Mouse (Mus musculus): ENCODE data around the gene Smim5. TPM values are rescaled to one million over a fixed set of nuclear protein-coding genes. Genes with fewer than 3 reads are reported as not detected.
A peak's percentile ranks its signal among the peaks of the same experiment; 100 is the strongest.

Smim5 gene
- polyA plus RNA-seq, 1 experiment, result 5.7 TPM

DNA sequence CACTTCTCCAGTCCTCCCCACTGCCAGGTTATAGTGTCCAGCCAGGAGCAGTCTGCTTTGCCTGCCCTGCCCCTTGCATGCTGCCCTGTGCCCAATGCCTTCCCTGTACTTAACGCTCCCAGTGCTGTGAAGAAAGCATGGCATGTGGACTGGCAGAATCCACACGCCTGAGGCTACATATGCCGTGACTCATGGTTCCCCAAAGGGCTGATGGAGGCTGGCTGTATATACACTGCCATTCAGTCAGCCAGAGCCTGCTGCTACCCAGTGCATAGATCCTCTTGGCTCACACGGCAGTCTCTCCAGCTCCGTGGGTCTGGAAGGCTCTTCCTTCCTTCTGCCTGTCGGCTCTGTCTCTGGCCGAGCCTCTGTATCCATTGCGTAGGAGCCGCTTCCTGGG lies 48.5 kb downstream of the Smim5 start:
- Histone ChIP-seq H3K27me3 (ENCODE audit: control insufficient read depth, insufficient read depth, low read length) (no peaks in the 10 kb centered on the region), H3K4me1 (ENCODE audit: control insufficient read depth, insufficient read depth, insufficient read length) (no peaks in the 10 kb centered on the region), H3K27ac (ENCODE audit: insufficient read depth, low read length) (no peak overlapping the region), H3K4me3 (ENCODE audit: extremely low read depth, insufficient read depth, insufficient read length) (no peak overlapping the region), H3K36me3 (ENCODE audit: control insufficient read depth, insufficient read depth, low read length) (peaks cover 17% of the 10 kb centered on the region)
- 95% methylated on average over 9 of the region's 9 CpGs for WGBS
- no peak for TF ChIP-seq POLR2A (IDR thresholded peaks at IDR 0.05; ENCODE audit: low read depth, low read length)
- no peak for TF ChIP-seq CTCF (IDR thresholded peaks at IDR 0.05; ENCODE audit: extremely low read depth, insufficient read depth, insufficient read length, insufficient replicate concordance)
- no peak for DNase-seq (ENCODE audit: low read depth in 1 of 2, low spot score in 2 of 2)

DNA sequence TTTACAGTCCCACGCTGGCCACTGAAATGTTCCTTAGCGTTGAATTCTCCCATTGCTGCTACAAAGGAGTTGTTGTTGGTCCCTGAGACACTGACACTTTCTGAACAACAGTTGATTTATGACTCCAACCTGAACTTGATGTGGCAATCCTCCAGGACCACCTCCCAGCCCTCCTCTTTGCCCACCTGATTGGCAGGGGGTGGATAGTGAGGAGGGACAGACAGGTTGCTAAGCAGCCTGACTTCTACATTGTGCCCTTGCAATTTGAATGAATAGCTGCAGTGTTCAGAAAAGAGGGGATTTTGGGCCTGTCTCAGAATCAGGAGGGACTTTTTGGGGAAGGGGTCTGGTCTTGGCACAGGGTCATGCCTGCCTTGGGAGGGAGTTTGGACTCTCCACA lies 51.0 kb downstream of the Smim5 start:
- H3K36me3 ChIP-seq (ENCODE audit: control insufficient read depth, insufficient read depth, low read length), result peaks cover 20% of the 10 kb centered on the region
- 88% methylated on average over 2 of the region's 2 CpGs for WGBS

DNA sequence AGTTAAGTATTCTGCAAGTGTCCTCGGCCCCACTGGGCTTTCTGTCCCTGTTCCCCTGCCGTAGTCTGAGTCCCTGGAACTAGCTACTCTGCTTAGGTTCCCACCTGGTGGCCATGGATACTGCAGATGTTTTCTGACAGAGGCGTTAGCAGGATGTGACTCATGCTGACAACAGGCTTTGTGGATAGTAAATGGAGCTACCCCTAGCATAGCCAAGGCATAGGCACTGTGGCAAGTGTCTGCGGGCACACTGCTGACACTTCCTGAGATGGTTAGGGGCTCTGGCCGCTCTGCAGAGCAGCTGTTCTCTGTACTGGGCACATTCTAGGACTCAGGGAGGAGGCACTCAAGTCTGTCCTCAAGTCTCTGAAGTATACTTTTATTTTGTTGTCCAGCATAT lies 54.9 kb downstream of the Smim5 start:
- Histone ChIP-seq H3K4me1 (ENCODE audit: control insufficient read depth, insufficient read depth, insufficient read length) (no peaks in the 10 kb centered on the region), H3K27ac (ENCODE audit: insufficient read depth, low read length) (no peak overlapping the region), H3K27me3 (ENCODE audit: control insufficient read depth, insufficient read depth, low read length) (no peaks in the 10 kb centered on the region), H3K36me3 (ENCODE audit: control insufficient read depth, insufficient read depth, low read length) (peaks cover 27% of the 10 kb centered on the region), H3K4me3 (ENCODE audit: extremely low read depth, insufficient read depth, insufficient read length) (no peak overlapping the region)
- no peak for TF ChIP-seq CTCF (IDR thresholded peaks at IDR 0.05; ENCODE audit: extremely low read depth, insufficient read depth, insufficient read length, insufficient replicate concordance)
- TF ChIP-seq POLR2A (IDR thresholded peaks at IDR 0.05; ENCODE audit: low read depth, low read length), result no peak
- no peak for DNase-seq (ENCODE audit: low read depth in 1 of 2, low spot score in 2 of 2)
- 73% methylated on average over 5 of the region's 5 CpGs for WGBS

More for the DNA sequence above, 51.0 kb downstream of the Smim5 start:
- no peaks in the 10 kb centered on the region for H3K4me1 ChIP-seq (ENCODE audit: control insufficient read depth, insufficient read depth, insufficient read length)
- no peaks in the 10 kb centered on the region for H3K27me3 ChIP-seq (ENCODE audit: control insufficient read depth, insufficient read depth, low read length)
- H3K27ac ChIP-seq (ENCODE audit: insufficient read depth, low read length), result no peak overlapping the region
- TF ChIP-seq POLR2A (IDR thresholded peaks at IDR 0.05; ENCODE audit: low read depth, low read length), result no peak
- TF ChIP-seq CTCF (IDR thresholded peaks at IDR 0.05; ENCODE audit: extremely low read depth, insufficient read depth, insufficient read length, insufficient replicate concordance), result no peak
- DNase-seq (ENCODE audit: low read depth in 1 of 2, low spot score in 2 of 2), result no peak
- H3K4me3 ChIP-seq (ENCODE audit: extremely low read depth, insufficient read depth, insufficient read length), result no peak overlapping the region

DNA sequence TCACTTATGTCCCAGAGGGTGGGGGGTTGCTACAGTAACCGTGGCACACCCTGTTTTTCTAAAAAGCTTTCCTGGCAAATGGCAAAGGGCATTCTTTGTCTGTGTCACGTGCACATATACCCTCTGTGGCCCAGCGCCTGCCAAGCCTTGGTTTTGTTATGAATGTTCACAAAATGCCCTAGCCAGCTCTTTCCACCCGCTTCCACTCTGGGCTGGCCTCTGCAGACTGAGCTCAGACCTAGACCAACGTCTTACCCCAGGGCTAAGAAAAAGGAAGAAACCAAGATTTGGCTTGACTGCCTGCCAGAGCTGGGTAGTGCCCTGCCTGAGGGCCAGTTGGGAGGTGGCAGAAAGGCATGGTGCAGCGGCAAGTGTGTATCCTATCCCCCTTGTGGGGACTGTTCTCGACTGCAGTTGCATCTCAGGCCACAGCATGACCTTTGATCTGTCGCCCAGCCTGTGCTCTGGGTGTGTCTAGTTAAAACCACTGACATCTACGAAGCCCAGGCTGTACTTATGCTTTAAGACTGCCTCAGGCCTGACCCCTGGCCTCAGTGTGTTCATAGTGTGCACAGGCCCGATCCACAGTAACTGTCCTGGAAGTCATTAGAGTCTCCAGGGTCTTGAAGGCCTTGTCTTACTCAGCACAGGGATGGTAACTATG lies 55.6 kb downstream of the Smim5 start:
- DNase-seq (ENCODE audit: low read depth in 1 of 2, low spot score in 2 of 2), result no peak
- H3K4me3 ChIP-seq (ENCODE audit: extremely low read depth, insufficient read depth, insufficient read length), result no peak overlapping the region

More for the DNA sequence above, 55.6 kb downstream of the Smim5 start:
- 0 out of 2 replicates have a peak overlapping the region, but pooled peaks have one; percentile 5 for H3K27ac ChIP-seq (ENCODE audit: insufficient read depth, low read length)
- 69% methylated on average over 10 of the region's 10 CpGs for WGBS
- no peaks in the 10 kb centered on the region for H3K4me1 ChIP-seq (ENCODE audit: control insufficient read depth, insufficient read depth, insufficient read length)
- H3K36me3 ChIP-seq (ENCODE audit: control insufficient read depth, insufficient read depth, low read length), result peaks cover 30% of the 10 kb centered on the region
- H3K27me3 ChIP-seq (ENCODE audit: control insufficient read depth, insufficient read depth, low read length), result no peaks in the 10 kb centered on the region
- TF ChIP-seq POLR2A (IDR thresholded peaks at IDR 0.05; ENCODE audit: low read depth, low read length), result no peak
- TF ChIP-seq CTCF (IDR thresholded peaks at IDR 0.05; ENCODE audit: extremely low read depth, insufficient read depth, insufficient read length, insufficient replicate concordance), result no peak

Other genes with a start within 250 kb of the Smim5 start
- 74.4 and 74.7 TPM in 2 replicates for gene Grb2, start 191.4 kb upstream of the Smim5 start, polyA plus RNA-seq (2012; rRNA removed)
- gene Tmem94, start 134.5 kb upstream of the Smim5 start, polyA plus RNA-seq (2012; rRNA removed), result 42.0 and 56.3 TPM in 2 replicates
- gene Caskin2, start 86.3 kb upstream of the Smim5 start, polyA plus RNA-seq (2012; rRNA removed), result 13.2 and 15.9 TPM in 2 replicates
- 30.8 and 42.9 TPM in 2 replicates for gene Tsen54, start 85.2 kb upstream of the Smim5 start, polyA plus RNA-seq (2012; rRNA removed)
- gene Llgl2, start 75.9 kb upstream of the Smim5 start, polyA plus RNA-seq (2012; rRNA removed), result 26.1 and 26.7 TPM in 2 replicates
- 1.6 and 1.7 TPM in 2 replicates for gene Myo15b, start 41.6 kb upstream of the Smim5 start, polyA plus RNA-seq (2012; rRNA removed)
- gene Smim6, start 12.1 kb downstream of the Smim5 start, polyA plus RNA-seq (2012; rRNA removed), result 0.19 and 0.54 TPM in 2 replicates
- 19.9 and 26.7 TPM in 2 replicates for gene Sap30bp, start 33.3 kb downstream of the Smim5 start, polyA plus RNA-seq (2012; rRNA removed)
- gene Recql5, start 33.5 kb downstream of the Smim5 start, polyA plus RNA-seq (2012; rRNA removed), result 28.7 and 32.1 TPM in 2 replicates
- 2.5 and 2.8 TPM in 2 replicates for gene Itgb4, start 74.7 kb downstream of the Smim5 start, polyA plus RNA-seq (2012; rRNA removed)
- 30.8 and 39.4 TPM in 2 replicates for gene Galk1, start 112.8 kb downstream of the Smim5 start, polyA plus RNA-seq (2012; rRNA removed)
- gene H3f3b, start 128.0 kb downstream of the Smim5 start, polyA plus RNA-seq (2012; rRNA removed), result 161 and 200 TPM in 2 replicates
- 37.9 and 64.9 TPM in 2 replicates for gene Unk, start 130.4 kb downstream of the Smim5 start, polyA plus RNA-seq (2012; rRNA removed)
- gene Unc13d, start 178.0 kb downstream of the Smim5 start, polyA plus RNA-seq (2012; rRNA removed), result 49.4 and 65.0 TPM in 2 replicates
- 135 and 162 TPM in 2 replicates for gene Wbp2, start 187.0 kb downstream of the Smim5 start, polyA plus RNA-seq (2012; rRNA removed)
- gene Trim47, start 227.2 kb downstream of the Smim5 start, polyA plus RNA-seq (2012; rRNA removed), result 19.4 and 26.1 TPM in 2 replicates
- 23.7 and 26.0 TPM in 2 replicates for gene Trim65, start 231.2 kb downstream of the Smim5 start, polyA plus RNA-seq (2012; rRNA removed)
- 37.3 and 40.3 TPM in 2 replicates for gene Mrpl38, start 238.9 kb downstream of the Smim5 start, polyA plus RNA-seq (2012; rRNA removed)

Measured in spleen, adult 2 months (tissue).